Mouse (Mus musculus) megakaryocyte, embryonic 14.5 days (primary cell): ENCODE results near the gene Tmem245.

ENCODE experiments used
- FLI1 ChIP-seq: IDR thresholded peaks from 2 replicates; pipeline ENCODE4 v1.6.1; 2012; ENCODE audit warnings: low read length, inconsistent platforms, mixed read lengths
- GATA1 ChIP-seq: IDR thresholded peaks from 3 replicates; pipeline ENCODE4 v1.6.1; 2012; ENCODE audit warnings: mixed read lengths, low read length, inconsistent platforms, borderline replicate concordance

DNA sequence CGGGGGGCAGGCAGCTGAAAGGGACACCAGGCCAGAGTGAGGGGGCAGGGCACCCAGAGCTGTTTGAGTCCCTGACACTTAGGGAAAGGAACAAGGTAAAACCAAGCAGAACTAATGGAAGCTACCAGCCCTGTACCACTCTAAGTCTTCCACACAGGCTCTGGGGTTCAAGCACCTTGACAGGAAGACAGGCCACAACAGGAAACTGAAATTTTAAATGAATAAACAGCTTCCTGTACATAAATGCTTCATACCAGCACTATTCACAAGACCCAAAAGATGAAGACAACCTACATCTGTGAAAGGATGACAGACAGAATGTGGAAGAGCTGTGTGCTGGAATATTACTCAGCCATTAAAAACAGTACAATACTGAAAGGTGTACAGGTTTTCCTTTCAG, 11.9 kb downstream of the Tmem245 start:
- TF ChIP-seq GATA1 (no peak), FLI1 (no peak)
